Mouse (Mus musculus) cerebellum, adult (tissue): Measurements from ENCODE around the gene Hipk3.

Experiments
- ATAC-seq: cut with Nextera tagmentation; 2 replicates; pipeline ENCODE4 v1.9.2; 2017; ENCODE audit warnings: mild to moderate bottlenecking, moderate library complexity, mixed read lengths; ENCODE audit not compliant: insufficient number of reproducible peaks, low FRiP score, low TSS enrichment

Gene Hipk3

DNA sequence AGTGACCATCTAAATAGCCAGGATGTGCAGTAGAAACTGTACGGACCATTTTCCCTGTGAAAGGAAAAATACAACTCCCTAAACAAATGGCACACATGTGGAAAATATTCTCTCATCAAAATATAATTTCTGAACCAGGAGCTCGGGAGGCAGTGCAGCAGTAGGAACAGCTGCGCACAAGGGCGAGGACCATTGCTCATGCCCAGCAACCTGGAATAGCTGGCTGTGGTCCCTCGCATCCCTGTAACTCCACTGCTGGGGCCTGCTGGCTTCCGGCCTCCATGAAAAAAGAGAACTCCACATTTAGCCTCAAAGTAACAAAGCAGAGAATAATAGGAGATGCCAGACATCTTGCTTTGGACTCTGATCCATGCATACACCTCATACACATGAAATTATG lies 22.2 kb downstream of the Hipk3 start:
- no peak for ATAC-seq

DNA sequence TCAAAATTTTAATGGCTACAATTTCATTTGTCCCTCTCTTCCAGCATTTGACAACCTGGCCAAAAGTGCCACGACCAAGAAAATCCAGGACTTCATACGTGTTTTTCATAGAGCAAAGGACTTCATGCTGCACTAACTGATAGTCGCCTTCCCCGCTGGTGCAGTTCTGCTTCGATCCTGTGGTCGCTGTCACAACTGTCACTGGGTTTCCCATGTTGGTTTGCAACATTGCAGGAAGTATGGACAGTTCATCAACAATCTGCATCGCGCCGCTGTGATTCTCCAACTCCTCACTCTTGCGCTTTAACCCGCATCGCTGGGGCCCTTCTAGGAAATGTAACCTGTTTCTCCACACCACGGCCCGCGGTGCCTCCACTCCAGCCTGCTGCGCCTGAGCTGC lies 23.1 kb downstream of the Hipk3 start:
- ATAC-seq, result no peak

DNA sequence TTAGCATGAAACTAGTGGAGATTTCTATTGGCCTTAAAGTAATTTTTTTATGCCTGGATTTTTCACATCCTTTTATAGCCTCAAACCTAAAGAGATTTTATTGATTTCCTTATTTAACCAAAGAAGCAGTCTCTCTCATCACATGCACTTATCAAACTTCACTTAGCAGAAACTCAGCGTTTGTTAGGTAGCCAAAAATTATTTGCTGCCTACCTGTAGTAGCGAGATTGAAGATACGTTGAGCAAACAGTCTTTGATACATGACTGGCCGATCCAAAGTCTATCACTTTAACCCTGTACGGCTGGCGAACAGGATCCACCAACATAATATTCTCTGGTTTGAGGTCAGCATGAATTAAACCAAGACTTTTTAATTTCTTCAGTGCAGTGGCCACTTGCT lies 23.7 kb downstream of the Hipk3 start:
- no peak for ATAC-seq

DNA sequence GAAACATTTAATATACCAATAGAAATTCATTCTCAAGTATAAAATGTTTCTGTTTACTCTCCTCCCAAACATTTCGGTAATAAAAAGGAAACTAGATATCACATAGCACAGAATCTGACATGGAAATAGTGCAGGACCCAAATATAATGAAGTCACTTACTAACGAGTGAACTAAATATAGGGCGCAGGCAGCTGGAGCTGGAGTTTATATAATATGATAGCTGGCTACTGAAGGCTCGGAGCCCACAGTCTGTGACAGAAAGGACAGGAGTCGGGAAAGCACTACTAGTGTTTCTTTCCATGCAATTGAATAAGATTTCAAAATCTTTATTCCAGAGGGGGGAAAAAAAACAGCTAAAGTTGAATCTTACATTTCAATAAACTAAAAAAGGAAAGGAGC lies 25.8 kb downstream of the Hipk3 start:
- ATAC-seq, result peak; percentile 53; the same call in 1 of the 2 replicates

DNA sequence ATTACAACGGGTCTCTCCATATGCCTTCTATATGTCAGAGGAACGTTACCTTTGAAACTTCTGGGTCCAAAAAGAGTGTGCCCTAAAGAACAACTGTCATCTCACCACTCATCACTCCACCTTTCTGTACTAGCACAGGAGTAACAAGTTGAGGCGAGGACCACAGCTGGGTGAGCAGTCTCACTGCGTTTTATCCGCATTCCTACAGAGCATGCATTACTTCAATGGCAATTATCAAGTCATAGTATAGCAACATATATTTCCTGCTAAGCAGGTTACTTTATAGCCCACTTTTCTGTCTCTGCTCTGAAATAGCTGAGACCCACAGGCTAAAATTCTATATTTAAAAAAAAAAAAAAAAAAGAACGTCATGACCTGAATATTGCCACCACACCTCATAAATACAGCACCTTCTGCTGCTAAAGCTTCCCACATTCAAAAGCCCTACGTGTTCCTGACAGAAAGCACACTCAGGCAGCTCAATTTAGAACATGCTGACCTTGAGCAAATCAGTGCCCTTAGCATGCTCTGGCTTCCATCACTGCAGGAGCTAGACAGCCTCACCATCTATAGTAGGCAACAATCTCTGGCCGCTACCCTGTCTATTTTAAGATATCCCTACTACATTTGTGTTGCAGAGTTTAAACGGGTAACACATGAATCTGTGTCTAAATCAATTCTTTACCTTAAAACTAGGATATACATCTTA lies 27.2 kb downstream of the Hipk3 start:
- ATAC-seq, result peak; percentile 60; the same call in 1 of the 2 replicates

DNA sequence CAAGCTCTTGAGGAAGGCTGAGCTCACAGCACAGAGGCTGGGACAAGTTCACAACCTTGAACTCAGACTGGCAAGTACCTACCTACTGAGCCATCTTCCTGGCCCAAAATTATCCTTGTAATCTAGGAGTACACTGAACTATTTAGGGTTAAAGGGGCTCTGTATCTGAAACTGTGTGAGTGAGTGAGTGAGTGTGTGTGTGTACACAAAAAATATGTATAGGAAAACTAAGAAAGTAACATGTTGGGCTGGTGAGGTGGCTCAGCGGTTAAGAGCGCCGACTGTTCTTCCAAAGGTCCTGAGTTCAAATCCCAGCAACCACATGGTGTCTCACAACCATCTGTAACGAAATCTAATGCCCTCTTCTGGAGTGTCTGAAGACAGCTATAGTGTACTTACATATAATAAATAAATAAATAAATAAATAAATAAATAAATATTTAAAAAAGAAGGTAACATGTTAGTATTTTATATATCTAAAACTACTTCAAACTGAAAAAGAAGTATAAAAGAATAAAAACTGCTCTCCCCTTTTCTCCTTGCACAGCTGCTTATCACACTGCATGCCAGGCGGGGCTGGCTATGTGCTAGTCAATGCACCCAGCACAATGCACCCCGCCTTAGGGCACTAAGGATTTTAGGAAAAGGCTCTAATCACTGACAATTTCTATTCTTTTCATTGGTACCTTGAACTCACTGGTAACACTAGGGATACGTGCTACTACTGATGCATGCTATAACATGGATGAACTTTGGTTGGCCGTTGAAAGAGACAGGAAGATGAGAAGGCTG lies 28.4 kb downstream of the Hipk3 start:
- ATAC-seq, result no peak

DNA sequence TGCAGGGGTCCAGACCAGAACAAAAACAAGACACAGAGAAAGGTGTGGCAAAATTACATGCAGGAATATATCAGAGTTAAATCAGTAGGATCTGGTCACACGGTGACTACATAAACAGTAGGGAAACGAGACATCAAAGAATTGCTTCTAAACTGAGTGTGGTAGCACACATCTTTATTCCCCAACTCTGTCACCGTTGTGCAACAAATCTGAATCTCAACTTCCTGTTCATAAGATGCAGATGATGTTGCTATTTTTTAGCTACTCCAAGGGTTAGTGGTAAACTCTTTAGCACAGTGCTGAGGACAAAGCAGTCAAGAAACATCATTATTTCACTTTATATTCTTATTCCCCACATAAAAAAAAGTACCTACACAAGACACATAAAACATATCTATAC lies 34.2 kb downstream of the Hipk3 start:
- no peak for ATAC-seq

DNA sequence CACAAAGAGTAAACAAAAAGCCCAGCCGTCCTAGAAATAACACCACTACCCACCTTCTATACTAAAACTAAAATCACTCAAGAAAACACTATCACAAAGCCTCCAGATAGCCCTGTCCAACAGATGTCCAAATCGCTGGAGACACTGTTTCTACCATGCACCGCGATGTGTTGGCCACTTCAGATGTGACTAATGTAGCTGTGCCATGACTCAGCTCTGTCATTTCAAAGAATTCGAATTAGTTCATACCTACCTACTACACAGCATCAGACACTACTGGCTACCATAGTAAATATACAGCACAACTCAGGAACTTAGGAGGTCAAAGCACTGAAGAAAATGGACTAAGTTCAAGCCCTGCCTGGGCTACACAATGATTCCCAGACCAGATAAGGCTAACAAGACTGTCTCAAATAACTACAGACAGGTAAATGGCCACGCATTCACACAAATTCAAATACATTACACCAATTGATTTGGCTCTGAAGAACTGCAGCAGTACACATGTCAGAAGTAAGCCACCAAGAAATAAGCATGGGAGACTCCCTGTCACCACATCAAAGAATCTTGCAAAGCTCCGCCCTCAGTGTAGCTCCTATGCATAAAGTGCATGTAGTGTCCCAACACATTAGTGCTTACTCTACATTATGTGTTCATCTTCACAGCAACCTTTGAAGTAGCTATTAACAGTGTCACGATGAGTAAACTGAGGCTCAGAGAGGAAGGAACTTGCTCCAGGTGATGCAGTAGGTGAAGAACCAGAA lies 35.5 kb downstream of the Hipk3 start:
- no peak for ATAC-seq

DNA sequence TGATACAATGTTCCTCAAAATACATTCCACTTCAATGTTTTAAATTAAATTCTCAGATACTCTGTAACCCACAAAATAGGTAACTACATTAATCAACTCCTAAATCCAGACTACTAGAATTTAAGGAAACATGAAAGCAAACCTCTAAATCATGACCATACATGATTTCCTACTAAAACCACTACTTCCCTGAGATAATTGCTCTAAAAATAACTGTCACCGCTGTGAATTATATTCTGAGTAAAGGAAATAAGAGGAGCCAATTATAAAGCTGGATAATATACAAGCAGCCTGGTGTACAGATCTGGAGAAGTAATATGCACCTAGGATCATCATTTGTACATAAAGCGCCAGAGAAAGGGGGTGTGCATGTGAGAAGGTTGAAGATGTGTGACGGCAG lies 37.1 kb downstream of the Hipk3 start:
- ATAC-seq, result no peak

DNA sequence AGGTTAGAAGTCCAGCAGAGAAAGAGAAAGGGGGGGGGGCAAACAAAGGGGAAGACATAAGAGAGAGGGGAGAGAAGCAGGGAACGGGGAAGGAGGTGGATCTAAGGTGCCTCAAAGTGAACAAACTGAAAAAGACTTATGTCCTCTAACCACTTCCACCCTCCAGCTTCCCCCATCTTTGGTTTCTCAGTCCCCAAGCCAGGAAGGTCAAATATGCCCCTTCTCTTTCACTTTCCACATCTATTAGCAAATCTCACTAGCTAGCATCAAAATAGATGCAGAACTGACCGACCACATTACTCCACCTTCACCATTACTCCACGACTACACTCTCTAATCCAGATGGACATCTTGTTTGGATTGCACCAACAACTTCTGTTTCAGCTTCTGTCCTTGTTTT lies 43.6 kb downstream of the Hipk3 start:
- ATAC-seq, result no peak

DNA sequence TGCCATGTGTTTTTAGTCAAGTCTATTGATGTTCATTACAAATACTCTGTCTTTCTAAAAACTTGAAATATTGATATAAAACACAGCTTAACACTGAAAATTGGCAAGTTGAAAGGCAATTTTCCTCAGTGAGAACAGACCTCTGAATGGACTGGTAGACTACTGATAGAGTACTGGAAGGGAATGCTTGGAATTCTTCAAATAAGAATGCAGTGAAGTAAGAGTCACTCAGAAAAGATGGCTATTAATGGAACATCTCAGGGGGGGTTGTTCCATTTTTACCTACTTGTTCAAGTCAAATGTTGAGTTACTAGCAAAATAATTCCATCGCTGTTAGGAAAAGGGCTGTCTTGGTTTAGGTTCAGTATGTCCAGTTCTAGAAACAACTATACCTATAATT lies 45.1 kb downstream of the Hipk3 start:
- no peak for ATAC-seq

DNA sequence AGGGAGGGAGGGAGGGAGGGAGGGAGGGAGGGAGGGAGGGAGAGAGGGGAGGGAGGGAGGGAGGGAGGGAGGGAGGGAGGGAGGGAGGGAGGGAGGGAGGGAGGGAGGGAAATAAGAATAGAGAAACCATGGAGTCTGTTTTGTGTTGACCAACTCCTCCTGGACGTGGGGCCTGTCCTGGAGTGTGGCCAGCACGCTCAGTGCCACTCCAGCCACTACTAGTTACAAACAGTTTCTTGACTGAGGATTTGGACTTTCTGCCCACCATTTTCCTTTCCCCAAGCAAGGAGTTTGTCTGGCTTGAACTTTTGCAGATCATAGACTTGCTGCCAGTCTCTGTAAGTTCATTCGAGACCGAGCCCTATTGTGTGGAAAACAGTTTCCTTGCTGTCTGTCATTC lies 46.0 kb downstream of the Hipk3 start:
- ATAC-seq, result no peak

DNA sequence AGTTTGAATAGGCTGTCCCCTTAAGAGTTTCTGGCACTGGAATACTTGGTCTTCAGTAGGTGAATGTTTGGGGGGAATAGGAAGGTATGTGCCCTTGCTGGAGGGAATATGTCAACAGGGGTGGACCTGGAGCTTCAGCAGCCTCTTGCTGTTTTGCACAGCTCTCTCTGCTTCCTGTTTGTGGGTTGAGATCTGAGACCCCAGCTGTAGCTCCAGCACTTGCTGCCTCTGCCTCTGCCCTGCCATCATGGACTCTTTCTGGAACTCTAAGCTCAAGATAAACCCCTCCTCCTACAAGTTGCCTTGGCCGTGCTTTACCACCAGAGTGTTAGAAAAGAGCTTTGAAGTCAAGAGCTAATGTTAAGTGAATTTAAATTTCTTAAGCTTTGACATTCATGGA lies 48.2 kb downstream of the Hipk3 start:
- ATAC-seq, result no peak

DNA sequence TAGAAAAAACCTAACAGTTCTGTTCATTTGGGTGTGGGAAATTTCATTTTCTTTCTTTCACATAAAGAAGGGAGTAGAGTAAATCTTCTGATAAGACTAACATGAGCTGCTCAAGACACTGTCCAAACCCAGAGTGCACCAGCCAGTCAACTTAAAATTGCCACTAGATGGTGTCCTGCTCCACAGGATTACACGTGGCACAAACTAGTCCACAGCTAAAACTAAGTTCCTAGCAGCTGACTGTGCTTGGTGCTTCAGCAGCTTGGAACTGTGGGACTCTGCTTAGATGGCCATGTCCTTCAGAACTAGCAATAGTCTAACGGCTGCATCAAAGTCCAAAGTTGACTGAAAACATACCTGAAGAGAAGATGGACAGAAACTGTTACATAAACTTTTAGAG lies 49.5 kb downstream of the Hipk3 start:
- ATAC-seq, result peak; percentile 70

DNA sequence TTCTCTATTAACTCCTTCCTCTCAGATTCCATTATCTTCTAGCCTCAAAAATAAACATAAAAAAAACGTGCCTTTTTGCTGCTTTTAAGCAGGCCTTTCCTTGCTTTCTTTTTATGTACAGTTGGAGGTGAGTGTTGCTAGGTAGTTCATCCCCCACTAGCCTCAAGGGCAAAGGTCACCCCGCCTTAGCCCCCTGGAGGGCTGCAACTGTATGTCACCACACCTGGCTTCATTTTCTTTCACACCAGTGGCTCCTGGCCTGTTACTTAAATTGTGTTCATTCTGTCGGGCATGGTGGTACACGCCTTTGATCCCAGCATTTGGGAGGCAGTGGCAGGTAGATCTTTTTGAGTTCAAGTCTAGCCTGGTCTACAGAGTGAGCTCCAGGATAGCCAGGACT lies 51.9 kb downstream of the Hipk3 start:
- no peak for ATAC-seq

DNA sequence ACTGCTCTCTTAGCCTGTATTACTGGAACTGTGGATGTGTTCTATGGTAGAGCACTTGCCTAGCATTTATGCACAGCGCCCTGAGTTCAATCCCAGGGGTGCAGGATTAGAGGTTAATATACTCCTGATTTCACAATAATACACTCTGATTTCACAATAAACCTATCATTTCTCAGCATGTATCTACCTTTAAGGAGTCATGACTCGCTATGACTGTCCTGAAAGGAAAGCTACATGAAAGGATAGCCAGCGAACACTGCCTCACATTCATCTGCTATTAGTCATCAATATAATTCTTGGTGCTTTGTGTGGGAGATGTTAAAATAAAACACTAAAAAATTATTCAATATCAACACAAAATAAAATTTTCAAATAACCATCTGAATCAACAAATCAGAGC lies 58.0 kb downstream of the Hipk3 start:
- ATAC-seq, result no peak

DNA sequence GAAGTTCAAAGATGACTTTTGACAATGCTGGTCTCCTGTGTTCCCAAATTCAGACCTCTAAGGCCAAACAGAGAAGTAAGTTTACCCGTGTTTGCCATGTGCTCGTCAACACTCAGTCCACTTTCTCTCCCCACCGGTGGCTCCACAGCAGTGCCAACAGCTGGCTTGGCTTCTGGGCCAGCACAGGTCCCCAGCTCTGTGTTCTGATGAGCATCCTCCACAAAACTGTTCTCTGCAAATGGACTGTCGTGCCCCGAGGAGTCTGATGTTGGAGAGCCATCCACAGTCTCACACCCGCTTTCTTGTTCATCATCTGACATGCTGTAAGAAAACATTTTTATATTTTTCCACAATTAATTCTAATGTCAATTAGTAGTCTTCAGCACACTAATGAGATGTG lies 63.2 kb downstream of the Hipk3 start:
- ATAC-seq, result no peak

DNA sequence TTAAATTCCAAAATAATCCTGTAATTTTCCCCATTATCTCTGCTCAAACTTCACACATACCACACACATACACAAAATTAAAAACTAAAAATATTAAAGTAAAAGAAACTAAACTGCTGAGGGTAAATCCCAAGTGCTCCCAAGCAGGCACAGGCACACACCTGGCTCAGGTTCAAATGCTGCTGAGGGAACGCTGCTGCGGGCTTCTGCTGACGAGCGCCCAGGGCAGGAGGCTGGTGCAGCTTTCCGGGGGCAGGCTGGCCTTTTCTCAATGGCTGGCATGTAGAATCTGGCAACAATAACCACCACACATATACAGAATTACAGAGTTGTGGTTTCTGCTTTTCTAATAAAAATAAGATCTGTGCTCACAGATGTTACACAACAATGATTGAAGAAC lies 63.7 kb downstream of the Hipk3 start:
- no peak for ATAC-seq

DNA sequence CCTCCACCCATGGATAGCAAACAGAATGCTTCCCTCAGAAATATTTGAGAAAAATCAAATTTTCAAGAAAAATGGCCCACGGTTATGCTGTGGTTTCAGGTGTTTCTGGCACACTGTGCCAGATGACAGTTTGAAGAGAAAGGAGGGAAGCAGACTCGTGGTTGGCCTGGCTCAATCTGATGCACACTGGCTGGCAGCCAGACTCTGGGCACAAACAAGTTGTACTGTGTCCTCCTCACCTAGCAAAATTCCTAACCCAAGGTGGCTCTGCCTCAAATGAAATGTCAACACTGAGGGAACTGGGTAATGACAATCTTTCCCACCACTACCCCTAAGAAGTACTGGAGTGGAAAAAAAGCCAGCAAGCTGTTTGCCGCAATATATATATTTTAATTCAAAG lies 68.1 kb downstream of the Hipk3 start:
- ATAC-seq, result peak; percentile 57; the same call in 1 of the 2 replicates

DNA sequence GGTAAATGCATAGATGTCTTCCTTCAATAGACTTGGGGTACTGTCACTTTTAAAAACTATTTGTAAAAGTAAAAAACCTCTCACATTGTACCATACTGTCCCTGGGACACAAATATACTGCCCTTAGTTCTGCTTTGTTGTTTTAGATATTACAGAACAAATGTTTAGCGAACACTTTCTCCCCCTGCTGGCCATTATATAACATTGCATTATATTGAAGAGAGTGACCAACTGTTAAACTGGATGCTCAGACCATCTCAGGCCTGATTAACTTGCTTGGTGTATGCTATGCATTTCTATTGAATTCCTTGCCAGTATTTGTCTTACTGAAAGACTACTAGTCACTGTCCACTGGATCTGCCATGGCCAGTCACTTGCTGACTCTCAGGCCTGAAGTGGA lies 72.0 kb downstream of the Hipk3 start:
- ATAC-seq, result peak; percentile 58

DNA sequence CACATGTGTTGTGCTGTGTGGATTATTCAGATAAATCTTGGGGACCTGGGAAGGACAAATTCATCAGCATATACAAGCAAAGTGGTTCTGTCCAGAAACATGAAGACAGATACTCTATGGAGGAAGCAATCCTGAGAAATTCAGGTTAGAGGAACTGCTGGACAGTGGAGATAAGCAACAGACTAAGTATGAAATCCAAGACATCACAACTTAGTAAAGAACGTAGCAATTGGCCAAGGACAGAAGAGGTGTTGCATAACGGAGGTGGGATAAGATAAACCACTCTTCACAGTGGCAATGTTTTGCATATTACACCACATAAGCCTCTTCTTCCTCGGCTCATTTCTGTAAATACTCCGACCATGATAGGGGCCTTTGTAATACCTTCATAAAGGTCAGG lies 73.4 kb downstream of the Hipk3 start:
- no peak for ATAC-seq
